Mouse (Mus musculus) cerebellum, adult 11-12 months (tissue): ENCODE data around the gene Surf4.

Source experiments
- DNase-seq: peaks from one replicate; pipeline ENCODE4 v3.0.0; 2022

The Surf4 gene

GRCm38 (mm10) chr2:26927745-26928476, 5.8 kb downstream of the Surf4 start:
- DNase-seq: no peak

- DNase-seq: no peak
Observed at GRCm38 (mm10) chr2:26921784-26922183, 11.9 kb downstream of the Surf4 start.

GRCm38 (mm10) chr2:26920190-26920855, 13.4 kb downstream of the Surf4 start:
- no peak for DNase-seq

GRCm38 (mm10) chr2:26919684-26920083, 14.0 kb downstream of the Surf4 start:
- DNase-seq: no peak

- DNase-seq: no peak
Observed at GRCm38 (mm10) chr2:26916738-26917137, 17.0 kb downstream of the Surf4 start.

GRCm38 (mm10) chr2:26915927-26916728, 17.6 kb downstream of the Surf4 start, which contains the start of the genes Surf2 and Surf1:
Gene Surf2, plus strand, starts transcription at chr2:26916367.
Gene Surf1, minus strand, starts transcription at chr2:26916530.
- peak; percentile 83 for DNase-seq

- no peak for DNase-seq
Observed at GRCm38 (mm10) chr2:26914148-26914941, 19.4 kb downstream of the Surf4 start.

GRCm38 (mm10) chr2:26913416-26914147, 20.1 kb downstream of the Surf4 start:
- DNase-seq: no peak

GRCm38 (mm10) chr2:26912253-26912770, 21.4 kb downstream of the Surf4 start:
- no peak for DNase-seq

- DNase-seq: no peak
Observed at GRCm38 (mm10) chr2:26910994-26911765, 22.5 kb downstream of the Surf4 start.

GRCm38 (mm10) chr2:26910124-26910993, 23.4 kb downstream of the Surf4 start, which contains the start of the genes Med22 and Rpl7a:
Gene Med22, minus strand, starts transcription at chr2:26910677.
Gene Rpl7a, plus strand, starts transcription at chr2:26910764.
- peak; percentile 99 for DNase-seq

- no peak for DNase-seq
Observed at GRCm38 (mm10) chr2:26909387-26909784, 24.3 kb downstream of the Surf4 start.

GRCm38 (mm10) chr2:26908710-26909386, 24.9 kb downstream of the Surf4 start:
- DNase-seq: no peak

- no peak for DNase-seq
Observed at GRCm38 (mm10) chr2:26907109-26907508, 26.6 kb downstream of the Surf4 start.

GRCm38 (mm10) chr2:26906431-26906830, 27.3 kb downstream of the Surf4 start:
- DNase-seq: no peak

- DNase-seq: no peak
Observed at GRCm38 (mm10) chr2:26905936-26906335, 27.8 kb downstream of the Surf4 start.

GRCm38 (mm10) chr2:26903311-26903710, 30.4 kb downstream of the Surf4 start:
- no peak for DNase-seq

- DNase-seq: peak; percentile 96
Observed at GRCm38 (mm10) chr2:26902467-26903220, 31.1 kb downstream of the Surf4 start, which contains the start of gene Surf6. Gene Surf6, minus strand, starts transcription at chr2:26902879.
